Mouse (Mus musculus): ENCODE measurements around the gene Pax9.
A peak's percentile ranks its signal among the peaks of the same experiment; 100 is the strongest.

GRCm38 (mm10) chr12:56689736-56690135 lies 1.8 kb upstream of the Pax9 start:
- TF ChIP-seq CTCF (IDR thresholded peaks at IDR 0.05; ENCODE audit: low read depth, low read length) (peak; percentile 19; the same call in 1 of the 2 replicates), POLR2AphosphoS5 (IDR thresholded peaks at IDR 0.05; ENCODE audit: insufficient replicate concordance, low read depth, low read length) (no peak), TAL1 (conservative IDR thresholded peaks at IDR 0.05; ENCODE audit: low read depth, low read length) (no peak), GATA1 (IDR thresholded peaks at IDR 0.05; ENCODE audit: borderline replicate concordance, low read length) (no peak), GATA2 (IDR thresholded peaks at IDR 0.05; ENCODE audit: borderline replicate concordance, low read depth, low read length) (no peak)

All from G1E (cell line).